Mouse (Mus musculus): ENCODE data around the gene Tspyl1. TPM values are rescaled to one million over a fixed set of nuclear protein-coding genes. Genes with fewer than 3 reads are reported as not detected.
A peak's percentile ranks its signal among the peaks of the same experiment; 100 is the strongest.

Tspyl1 gene
- polyA plus RNA-seq, 1 experiment from 2014 or later: 70.1 TPM

DNA sequence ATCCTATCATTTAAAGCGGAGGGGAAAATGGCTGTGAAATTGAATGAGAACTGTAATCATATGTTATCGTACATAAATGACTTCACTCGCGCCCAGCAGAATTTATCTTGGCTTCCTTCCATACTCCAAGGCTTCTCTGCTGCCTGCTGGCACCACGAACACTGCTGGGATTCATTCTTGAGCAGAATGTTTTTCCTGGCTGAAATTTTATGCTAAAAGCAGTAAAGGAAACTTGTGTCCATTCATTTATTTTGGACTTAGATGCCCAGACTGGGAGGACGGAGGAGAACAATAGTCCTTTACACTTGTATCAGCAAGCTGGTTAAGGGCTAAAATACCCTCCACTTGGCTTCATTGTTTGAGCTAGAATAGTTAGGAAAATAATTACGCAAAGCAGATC lies 10.3 kb upstream of the Tspyl1 start:
- DNase-seq (ENCODE audit: low spot score): no peak
- 51% methylated on average over 7 of the region's 7 CpGs for WGBS
- H3K27ac ChIP-seq: no peak overlapping the region
- no peaks in the 10 kb centered on the region for H3K36me3 ChIP-seq (ENCODE audit: insufficient read depth, low read length)
- H3K4me2 ChIP-seq (ENCODE audit: low read length): no peak overlapping the region
- no peaks in the 10 kb centered on the region for H3K9me3 ChIP-seq (replicated peaks; ENCODE audit: low read length)
- no peak for TF ChIP-seq CTCF (IDR thresholded peaks at IDR 0.05; ENCODE audit: low read depth)
- H3K27me3 ChIP-seq (ENCODE audit: insufficient read depth, low read length): no peaks in the 10 kb centered on the region
- no peak overlapping the region for H3K9ac ChIP-seq (ENCODE audit: low read depth, low read length)
- H3K4me3 ChIP-seq (replicated peaks; ENCODE audit: low read depth, low read length): no peak overlapping the region
- ATAC-seq (replicated peaks; ENCODE audit: low FRiP score, low read depth): no peak
- H3K4me1 ChIP-seq (replicated peaks; ENCODE audit: insufficient read depth, low read length): no peaks in the 10 kb centered on the region

- 0 out of 2 replicates have a peak overlapping the region, but pooled peaks have one; percentile 11 for H3K4me3 ChIP-seq (replicated peaks; ENCODE audit: low read depth, low read length)
- DNase-seq (ENCODE audit: low spot score): peak; percentile 90
- no peaks in the 10 kb centered on the region for H3K27me3 ChIP-seq (ENCODE audit: insufficient read depth, low read length)
- H3K9me3 ChIP-seq (replicated peaks; ENCODE audit: low read length): no peaks in the 10 kb centered on the region
- peak; percentile 89 for TF ChIP-seq CTCF (IDR thresholded peaks at IDR 0.05; ENCODE audit: low read depth)
- H3K27ac ChIP-seq: no peak overlapping the region
- no peaks in the 10 kb centered on the region for H3K36me3 ChIP-seq (ENCODE audit: insufficient read depth, low read length)
- H3K9ac ChIP-seq (ENCODE audit: low read depth, low read length): no peak overlapping the region
- peaks cover 10% of the 10 kb centered on the region for H3K4me1 ChIP-seq (replicated peaks; ENCODE audit: insufficient read depth, low read length)
- H3K4me2 ChIP-seq (ENCODE audit: low read length): peak overlapping the region; percentile 84
- ATAC-seq (replicated peaks; ENCODE audit: low FRiP score, low read depth): no peak
- whole genome bisulfite sequencing: 29% methylated on average over 13 of the region's 13 CpGs
These were observed 1.3 kb upstream of the Tspyl1 start for GRCm38 (mm10) chr10:34280591-34281175.

GRCm38 (mm10) chr10:34281211-34281961 lies 604 bp upstream of the Tspyl1 start:
- Histone ChIP-seq H3K36me3 (ENCODE audit: insufficient read depth, low read length) (no peaks in the 10 kb centered on the region), H3K9me3 (replicated peaks; ENCODE audit: low read length) (no peaks in the 10 kb centered on the region), H3K4me2 (ENCODE audit: low read length) (peak overlapping the region; percentile 84), H3K4me3 (replicated peaks; ENCODE audit: low read depth, low read length) (peak overlapping the region; percentile 97), H3K27ac (0 out of 2 replicates have a peak overlapping the region, but pooled peaks have one; percentile 19), H3K27me3 (ENCODE audit: insufficient read depth, low read length) (no peaks in the 10 kb centered on the region), H3K4me1 (replicated peaks; ENCODE audit: insufficient read depth, low read length) (peaks cover 10% of the 10 kb centered on the region), H3K9ac (ENCODE audit: low read depth, low read length) (peak overlapping the region; percentile 97)
- ATAC-seq (replicated peaks; ENCODE audit: low FRiP score, low read depth) (peak; percentile 6; the same call in 1 of the 2 replicates), DNase-seq (ENCODE audit: low spot score) (peak; percentile 24)
- 14% methylated on average over 14 of the region's 14 CpGs for WGBS
- TF ChIP-seq CTCF (IDR thresholded peaks at IDR 0.05; ENCODE audit: low read depth): no peak

DNA sequence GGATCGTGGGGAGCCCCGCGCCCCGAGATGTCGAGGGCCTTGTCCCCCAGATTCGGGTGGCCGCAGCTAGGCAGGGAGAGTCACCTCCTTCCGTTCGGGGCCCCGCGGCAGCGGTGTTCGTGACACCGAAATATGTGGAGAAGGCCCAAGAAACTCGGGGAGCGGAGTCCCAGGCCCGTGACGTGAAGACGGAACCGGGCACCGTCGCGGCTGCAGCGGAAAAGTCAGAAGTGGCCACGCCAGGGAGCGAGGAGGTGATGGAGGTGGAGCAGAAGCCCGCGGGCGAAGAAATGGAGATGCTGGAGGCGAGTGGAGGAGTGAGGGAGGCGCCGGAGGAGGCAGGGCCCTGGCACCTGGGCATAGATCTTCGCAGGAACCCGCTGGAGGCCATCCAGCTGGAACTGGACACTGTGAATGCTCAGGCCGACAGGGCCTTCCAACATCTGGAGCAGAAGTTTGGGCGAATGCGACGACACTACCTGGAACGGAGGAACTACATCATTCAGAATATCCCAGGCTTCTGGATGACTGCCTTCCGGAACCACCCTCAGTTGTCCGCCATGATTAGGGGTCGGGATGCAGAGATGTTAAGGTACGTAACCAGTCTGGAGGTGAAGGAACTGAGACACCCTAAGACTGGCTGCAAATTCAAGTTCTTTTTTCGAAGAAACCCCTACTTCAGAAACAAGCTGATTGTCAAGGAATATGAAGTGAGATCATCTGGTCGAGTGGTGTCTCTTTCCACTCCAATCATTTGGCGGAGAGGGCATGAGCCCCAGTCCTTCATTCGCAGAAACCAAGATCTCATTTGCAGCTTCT lies 639 bp downstream of the Tspyl1 start:
- Histone ChIP-seq H3K27me3 (ENCODE audit: insufficient read depth, low read length) (no peaks in the 10 kb centered on the region), H3K4me1 (replicated peaks; ENCODE audit: insufficient read depth, low read length) (peaks cover 10% of the 10 kb centered on the region), H3K36me3 (ENCODE audit: insufficient read depth, low read length) (peaks cover 6% of the 10 kb centered on the region; the same call in 1 of the 2 replicates), H3K4me2 (ENCODE audit: low read length) (peak overlapping the region; percentile 84), H3K9ac (ENCODE audit: low read depth, low read length) (peak overlapping the region; percentile 97), H3K4me3 (replicated peaks; ENCODE audit: low read depth, low read length) (peak overlapping the region; percentile 97), H3K9me3 (replicated peaks; ENCODE audit: low read length) (no peaks in the 10 kb centered on the region), H3K27ac (peak overlapping the region; percentile 88)
- ATAC-seq (replicated peaks; ENCODE audit: low FRiP score, low read depth) (peak; percentile 61), DNase-seq (ENCODE audit: low spot score) (peak; percentile 50)
- WGBS: 3% methylated on average over 47 of the region's 47 CpGs
- no peak for TF ChIP-seq CTCF (IDR thresholded peaks at IDR 0.05; ENCODE audit: low read depth)

DNA sequence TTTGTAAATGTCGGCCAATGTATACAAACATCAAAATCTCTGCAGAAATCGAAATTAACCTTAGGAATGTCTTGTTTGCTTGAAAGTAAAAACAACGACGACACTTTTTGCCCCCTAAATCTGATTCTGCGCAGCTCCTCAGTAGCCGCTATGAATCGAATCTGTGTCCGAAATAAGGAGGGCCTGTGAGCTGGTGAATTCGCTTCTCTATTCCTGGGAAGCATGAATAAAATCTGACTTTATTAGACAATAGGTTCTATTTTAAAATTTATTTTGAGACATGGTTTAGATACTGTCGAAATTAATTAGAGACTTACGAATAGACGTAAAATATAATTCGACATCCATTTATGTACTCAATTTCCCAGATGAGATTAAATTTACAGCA lies 14.9 kb downstream of the Tspyl1 start:
- no peak for ATAC-seq (replicated peaks; ENCODE audit: low FRiP score, low read depth)
- 5% methylated on average over 13 of the region's 13 CpGs for WGBS
- DNase-seq (ENCODE audit: low spot score): no peak

More for the DNA sequence above, 14.9 kb downstream of the Tspyl1 start:
- Histone ChIP-seq H3K4me3 (replicated peaks; ENCODE audit: low read depth, low read length) (peak overlapping the region; percentile 71), H3K9me3 (replicated peaks; ENCODE audit: low read length) (no peaks in the 10 kb centered on the region), H3K27me3 (ENCODE audit: insufficient read depth, low read length) (no peaks in the 10 kb centered on the region), H3K36me3 (ENCODE audit: insufficient read depth, low read length) (no peaks in the 10 kb centered on the region), H3K4me1 (replicated peaks; ENCODE audit: insufficient read depth, low read length) (no peaks in the 10 kb centered on the region; the same call in 1 of the 2 replicates), H3K9ac (ENCODE audit: low read depth, low read length) (peak overlapping the region; percentile 35; the same call in 1 of the 2 replicates), H3K27ac (no peak overlapping the region), H3K4me2 (ENCODE audit: low read length) (peak overlapping the region; percentile 93)
- TF ChIP-seq CTCF (IDR thresholded peaks at IDR 0.05; ENCODE audit: low read depth): no peak
